Mouse (Mus musculus): ENCODE data around the gene Anks1b. TPM values are rescaled to one million over a fixed set of nuclear protein-coding genes. Genes with fewer than 3 reads are reported as not detected.

Anks1b gene
- polyA plus RNA-seq, 1 experiment from 2014 or later, result 0.21 TPM

DNA sequence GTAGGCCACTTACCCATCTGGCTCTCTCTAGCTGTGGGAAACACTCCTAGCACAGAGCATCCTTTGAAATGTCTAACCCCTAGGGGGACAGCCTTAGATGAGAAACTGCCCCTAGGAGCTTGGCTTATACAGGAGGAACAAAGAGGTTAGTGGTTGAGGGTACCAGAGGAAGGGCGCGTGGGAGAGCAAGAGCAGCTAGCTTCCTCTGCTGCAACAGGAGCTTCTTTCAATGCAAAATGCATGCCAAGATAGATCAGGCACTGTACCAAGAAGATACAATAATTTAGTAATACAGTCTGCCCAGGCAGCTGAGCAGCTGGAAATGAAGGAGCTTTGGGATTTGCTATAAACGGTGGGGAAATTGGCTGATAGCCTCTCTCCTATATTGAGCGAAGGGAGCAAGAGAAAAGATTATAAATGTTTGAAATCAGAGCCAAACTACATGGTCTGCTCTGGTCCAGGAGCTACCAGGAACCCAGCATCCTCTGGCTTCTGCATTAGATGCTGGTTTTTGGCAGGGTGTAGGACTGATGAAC lies 621.7 kb downstream of the Anks1b start:
- H3K9me3 ChIP-seq (ENCODE audit: low read length), result no peaks in the 10 kb centered on the region
- H3K36me3 ChIP-seq (ENCODE audit: insufficient read depth, low read length), result no peaks in the 10 kb centered on the region
- no peak overlapping the region for H3K9ac ChIP-seq (replicated peaks; ENCODE audit: low read depth)
- no peak for ATAC-seq
- no peak for DNase-seq (ENCODE audit: low spot score)
- H3K27me3 ChIP-seq (replicated peaks; ENCODE audit: insufficient read depth, low read length), result no peaks in the 10 kb centered on the region
- H3K4me3 ChIP-seq (ENCODE audit: low read depth, low read length), result no peak overlapping the region
- TF ChIP-seq EP300 (IDR thresholded peaks at IDR 0.05) (no peak), CTCF (IDR thresholded peaks at IDR 0.05) (no peak)
- H3K4me2 ChIP-seq (replicated peaks; ENCODE audit: low read depth, low read length), result no peak overlapping the region
- no peak overlapping the region for H3K27ac ChIP-seq (ENCODE audit: low read length)
- 81% methylated on average over 4 of the region's 4 CpGs for WGBS
- no peaks in the 10 kb centered on the region for H3K4me1 ChIP-seq (ENCODE audit: insufficient read depth, low read depth, low read length)

- WGBS, result 30% methylated on average over 1 of the region's 1 CpGs
- Histone ChIP-seq H3K36me3 (ENCODE audit: insufficient read depth, low read length) (no peaks in the 10 kb centered on the region), H3K27me3 (replicated peaks; ENCODE audit: insufficient read depth, low read length) (no peaks in the 10 kb centered on the region), H3K9me3 (ENCODE audit: low read length) (no peaks in the 10 kb centered on the region), H3K4me2 (replicated peaks; ENCODE audit: low read depth, low read length) (no peak overlapping the region), H3K4me3 (ENCODE audit: low read depth, low read length) (no peak overlapping the region), H3K4me1 (ENCODE audit: insufficient read depth, low read depth, low read length) (no peaks in the 10 kb centered on the region), H3K9ac (replicated peaks; ENCODE audit: low read depth) (no peak overlapping the region), H3K27ac (ENCODE audit: low read length) (no peak overlapping the region)
- TF ChIP-seq EP300 (IDR thresholded peaks at IDR 0.05), result no peak
- no peak for DNase-seq (ENCODE audit: low spot score)
- no peak for ATAC-seq
Measured at GRCm38 (mm10) chr10:90507561-90507960, 634.3 kb downstream of the Anks1b start.

DNA sequence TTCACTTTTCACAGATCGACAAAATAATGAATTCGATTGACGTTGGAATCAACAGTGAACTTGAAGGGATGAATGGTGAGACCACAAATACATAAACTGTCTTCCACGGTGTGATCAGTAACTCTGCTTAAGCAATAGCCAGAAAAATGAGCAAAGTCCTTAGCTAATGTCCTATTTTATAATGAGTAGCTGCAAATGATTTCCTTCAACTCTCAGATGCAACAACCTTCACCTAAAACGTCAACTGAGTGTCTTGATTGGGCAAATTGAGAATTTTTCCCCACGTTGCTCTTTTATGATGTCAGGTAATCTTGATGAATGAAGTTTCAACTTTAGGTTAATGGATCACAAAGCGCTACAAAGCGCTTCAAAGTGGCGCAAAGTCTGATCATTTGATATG lies 639.5 kb downstream of the Anks1b start:
- 75% methylated on average over 9 of the region's 9 CpGs for WGBS
- no peaks in the 10 kb centered on the region for H3K36me3 ChIP-seq (ENCODE audit: insufficient read depth, low read length)
- ATAC-seq (no peak), DNase-seq (ENCODE audit: low spot score) (no peak)
- TF ChIP-seq EP300 (IDR thresholded peaks at IDR 0.05) (no peak), CTCF (IDR thresholded peaks at IDR 0.05) (no peak)
- H3K27ac ChIP-seq (ENCODE audit: low read length), result no peak overlapping the region
- H3K4me3 ChIP-seq (ENCODE audit: low read depth, low read length), result no peak overlapping the region
- H3K4me1 ChIP-seq (ENCODE audit: insufficient read depth, low read depth, low read length), result no peaks in the 10 kb centered on the region
- H3K27me3 ChIP-seq (replicated peaks; ENCODE audit: insufficient read depth, low read length), result no peaks in the 10 kb centered on the region
- no peaks in the 10 kb centered on the region for H3K9me3 ChIP-seq (ENCODE audit: low read length)
- no peak overlapping the region for H3K9ac ChIP-seq (replicated peaks; ENCODE audit: low read depth)
- H3K4me2 ChIP-seq (replicated peaks; ENCODE audit: low read depth, low read length), result no peak overlapping the region

GRCm38 (mm10) chr10:90531813-90532212 lies 658.5 kb downstream of the Anks1b start:
- Histone ChIP-seq H3K4me1 (ENCODE audit: insufficient read depth, low read depth, low read length) (no peaks in the 10 kb centered on the region), H3K4me2 (replicated peaks; ENCODE audit: low read depth, low read length) (no peak overlapping the region), H3K9ac (replicated peaks; ENCODE audit: low read depth) (no peak overlapping the region), H3K27ac (ENCODE audit: low read length) (no peak overlapping the region), H3K36me3 (ENCODE audit: insufficient read depth, low read length) (no peaks in the 10 kb centered on the region), H3K9me3 (ENCODE audit: low read length) (no peaks in the 10 kb centered on the region), H3K27me3 (replicated peaks; ENCODE audit: insufficient read depth, low read length) (no peaks in the 10 kb centered on the region), H3K4me3 (ENCODE audit: low read depth, low read length) (no peak overlapping the region)
- no peak for ATAC-seq
- 51% methylated on average over 1 of the region's 1 CpGs for WGBS
- TF ChIP-seq EP300 (IDR thresholded peaks at IDR 0.05) (no peak), CTCF (IDR thresholded peaks at IDR 0.05) (no peak)
- no peak for DNase-seq (ENCODE audit: low spot score)

DNA sequence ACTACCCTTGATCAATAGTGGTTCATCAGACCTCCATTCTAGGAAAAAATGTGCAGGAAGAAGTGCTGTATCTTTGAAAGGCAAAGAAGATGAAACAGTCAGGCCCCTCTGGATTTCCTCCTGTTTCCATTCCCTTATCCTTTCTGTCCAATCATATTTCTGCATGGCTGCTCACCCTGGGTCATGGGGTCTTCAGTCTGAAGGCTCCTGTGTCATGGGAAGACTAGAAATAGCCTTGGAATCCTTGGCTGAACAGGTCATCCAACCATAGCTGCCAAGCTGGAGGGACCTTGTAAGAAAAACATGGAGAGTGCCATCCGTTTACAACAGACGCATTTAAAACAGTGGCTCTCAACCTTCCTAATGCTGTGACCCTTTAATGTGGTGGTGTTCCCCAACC lies 662.1 kb downstream of the Anks1b start:
- H3K27ac ChIP-seq (ENCODE audit: low read length), result no peak overlapping the region
- DNase-seq (ENCODE audit: low spot score) (no peak), ATAC-seq (no peak)
- H3K4me1 ChIP-seq (ENCODE audit: insufficient read depth, low read depth, low read length), result no peaks in the 10 kb centered on the region
- TF ChIP-seq EP300 (IDR thresholded peaks at IDR 0.05) (no peak), CTCF (IDR thresholded peaks at IDR 0.05) (no peak)
- 87% methylated on average over 2 of the region's 2 CpGs for WGBS
- no peak overlapping the region for H3K9ac ChIP-seq (replicated peaks; ENCODE audit: low read depth)
- H3K4me3 ChIP-seq (ENCODE audit: low read depth, low read length), result no peak overlapping the region
- no peaks in the 10 kb centered on the region for H3K36me3 ChIP-seq (ENCODE audit: insufficient read depth, low read length)
- H3K9me3 ChIP-seq (ENCODE audit: low read length), result no peaks in the 10 kb centered on the region
- H3K4me2 ChIP-seq (replicated peaks; ENCODE audit: low read depth, low read length), result no peak overlapping the region
- H3K27me3 ChIP-seq (replicated peaks; ENCODE audit: insufficient read depth, low read length), result no peaks in the 10 kb centered on the region

GRCm38 (mm10) chr10:90546635-90547034 lies 673.3 kb downstream of the Anks1b start:
- Histone ChIP-seq H3K9ac (replicated peaks; ENCODE audit: low read depth) (no peak overlapping the region), H3K4me1 (ENCODE audit: insufficient read depth, low read depth, low read length) (no peaks in the 10 kb centered on the region), H3K4me2 (replicated peaks; ENCODE audit: low read depth, low read length) (no peak overlapping the region), H3K27ac (ENCODE audit: low read length) (no peak overlapping the region), H3K36me3 (ENCODE audit: insufficient read depth, low read length) (no peaks in the 10 kb centered on the region), H3K9me3 (ENCODE audit: low read length) (no peaks in the 10 kb centered on the region), H3K27me3 (replicated peaks; ENCODE audit: insufficient read depth, low read length) (no peaks in the 10 kb centered on the region), H3K4me3 (ENCODE audit: low read depth, low read length) (no peak overlapping the region)
- ATAC-seq, result no peak
- WGBS, result 32% methylated on average over 3 of the region's 3 CpGs
- TF ChIP-seq CTCF (IDR thresholded peaks at IDR 0.05) (no peak), EP300 (IDR thresholded peaks at IDR 0.05) (no peak)
- no peak for DNase-seq (ENCODE audit: low spot score)

DNA sequence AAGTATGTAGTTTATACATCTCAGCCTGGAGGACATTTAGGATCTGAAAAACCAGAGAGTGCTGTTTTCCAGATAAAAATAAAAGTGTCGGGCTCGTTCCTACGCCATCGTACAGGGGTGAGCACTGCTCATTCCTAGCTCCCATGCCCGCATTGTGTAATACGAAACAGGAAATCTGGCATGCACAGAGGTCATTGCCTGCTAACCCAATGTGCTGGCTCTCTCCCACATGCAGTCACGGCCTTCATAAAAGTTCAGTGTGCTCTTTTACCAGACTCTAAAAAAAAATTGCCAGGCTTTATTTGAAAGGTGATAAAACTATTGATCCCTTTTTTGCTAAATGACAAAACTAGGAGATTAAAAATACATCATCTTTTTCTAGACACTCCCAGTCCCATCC lies 689.6 kb downstream of the Anks1b start:
- no peaks in the 10 kb centered on the region for H3K27me3 ChIP-seq (replicated peaks; ENCODE audit: insufficient read depth, low read length)
- TF ChIP-seq CTCF (IDR thresholded peaks at IDR 0.05) (no peak), EP300 (IDR thresholded peaks at IDR 0.05) (no peak)
- no peak overlapping the region for H3K4me2 ChIP-seq (replicated peaks; ENCODE audit: low read depth, low read length)
- no peaks in the 10 kb centered on the region for H3K9me3 ChIP-seq (ENCODE audit: low read length)
- no peaks in the 10 kb centered on the region for H3K36me3 ChIP-seq (ENCODE audit: insufficient read depth, low read length)
- no peak overlapping the region for H3K27ac ChIP-seq (ENCODE audit: low read length)
- ATAC-seq, result no peak
- no peak for DNase-seq (ENCODE audit: low spot score)
- no peaks in the 10 kb centered on the region for H3K4me1 ChIP-seq (ENCODE audit: insufficient read depth, low read depth, low read length)
- no peak overlapping the region for H3K4me3 ChIP-seq (ENCODE audit: low read depth, low read length)
- H3K9ac ChIP-seq (replicated peaks; ENCODE audit: low read depth), result no peak overlapping the region
- whole genome bisulfite sequencing, result 63% methylated on average over 7 of the region's 7 CpGs

All from lung, postnatal 0 days (tissue).